Mouse (Mus musculus): ENCODE measurements around the gene Lrp2.

- no peak for TF ChIP-seq CTCF (IDR thresholded peaks at IDR 0.05)
- TF ChIP-seq EP300 (IDR thresholded peaks at IDR 0.05), result no peak
Observed at GRCm38 (mm10) chr2:69463609-69464008, 122.3 kb downstream of the Lrp2 start.
